In the genomic region with DNA sequence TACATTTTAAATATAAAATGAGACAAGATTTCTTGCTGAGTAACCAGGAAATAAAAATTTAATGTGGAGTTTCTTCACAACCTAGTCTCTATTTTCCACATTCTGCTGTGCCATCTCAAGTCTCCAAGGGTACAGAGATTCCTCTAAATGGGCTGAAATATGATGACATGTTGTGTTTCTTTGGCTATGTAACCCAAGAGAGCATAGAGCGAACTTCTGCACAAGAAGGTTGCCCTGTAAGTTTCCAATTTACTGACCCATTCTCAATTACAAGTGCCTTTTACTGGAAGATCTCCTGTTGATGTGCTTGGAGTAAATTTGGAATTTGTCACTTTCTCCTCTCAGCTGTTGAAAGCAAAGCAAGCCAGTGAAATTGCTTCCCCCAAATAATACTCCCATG, we compare ENCODE assay signal across 21 mouse cellular contexts.
A peak's percentile ranks its signal among the peaks of the same experiment; 100 is the strongest.
DNase-seq lines count a peak whose midpoint lies in the region; ATAC-seq and TF ChIP-seq lines count a peak whose summit lies in the region.
"Had no signal": no experiment of that assay in that cellular context is flagged by ENCODE, and none has a peak within 500 bp of the region (broad histone marks: within the 10 kb centered on the region; RNA-seq: fewer than 3 reads in every experiment).

No protein-coding gene starts in this region.

- TF ChIP-seq CTCF in kidney, postnatal 0 days (IDR thresholded peaks at IDR 0.05; ENCODE audit: low read depth) = no peak

- H3K4me3 ChIP-seq in kidney, embryonic 15.5 days (replicated peaks) = no peak overlapping the region
- no peak overlapping the region for H3K4me3 ChIP-seq in kidney, embryonic 16.5 days (ENCODE audit: low read length)
- H3K4me3 ChIP-seq in kidney, postnatal 0 days (replicated peaks; ENCODE audit: low read depth, low read length) = no peak overlapping the region

- H3K27ac ChIP-seq in kidney, embryonic 15.5 days = no peak overlapping the region
- no peak overlapping the region for H3K27ac ChIP-seq in kidney, embryonic 16.5 days (ENCODE audit: low read length)
- H3K27ac ChIP-seq in kidney, postnatal 0 days = no peak overlapping the region

- no peak overlapping the region for H3K9ac ChIP-seq in kidney, embryonic 15.5 days
- H3K9ac ChIP-seq in kidney, embryonic 16.5 days (replicated peaks; ENCODE audit: low read length) = no peak overlapping the region
- H3K9ac ChIP-seq in kidney, postnatal 0 days (ENCODE audit: low read depth, low read length) = no peak overlapping the region

- peak; percentile 54; the same call in 1 of the 2 replicates for ATAC-seq in kidney, embryonic 15.5 days (replicated peaks; ENCODE audit: low FRiP score)
- peak; percentile 76 for ATAC-seq in kidney, embryonic 16.5 days (ENCODE audit: low FRiP score, low TSS enrichment)
- no peak for ATAC-seq in kidney, postnatal 0 days (replicated peaks; ENCODE audit: low FRiP score, low read depth)
- ATAC-seq: activated CD4-positive, CD25-positive, alpha-beta regulatory T cell, adult 4 months; CD4-positive, CD25-positive, alpha-beta regulatory T cell, adult 4 months; Patski had no signal

- no peaks in the 10 kb centered on the region for H3K27me3 ChIP-seq in kidney, embryonic 15.5 days
- no peaks in the 10 kb centered on the region for H3K27me3 ChIP-seq in kidney, embryonic 16.5 days (ENCODE audit: insufficient read depth, low read length)
- no peaks in the 10 kb centered on the region for H3K27me3 ChIP-seq in kidney, postnatal 0 days (ENCODE audit: insufficient read depth, low read length)
- H3K27me3 ChIP-seq: CH12.LX, Patski had no signal

- H3K9me3 ChIP-seq in kidney, embryonic 15.5 days (replicated peaks) = no peaks in the 10 kb centered on the region
- H3K9me3 ChIP-seq in kidney, embryonic 16.5 days (ENCODE audit: low read length) = no peaks in the 10 kb centered on the region
- H3K9me3 ChIP-seq in kidney, postnatal 0 days (replicated peaks; ENCODE audit: low read length) = no peaks in the 10 kb centered on the region
- H3K9me3 ChIP-seq: G1E had no signal

- no peaks in the 10 kb centered on the region for H3K4me1 ChIP-seq in kidney, embryonic 15.5 days
- no peaks in the 10 kb centered on the region for H3K4me1 ChIP-seq in kidney, embryonic 16.5 days (ENCODE audit: insufficient read depth, low read length)
- H3K4me1 ChIP-seq in kidney, postnatal 0 days (replicated peaks; ENCODE audit: insufficient read depth, low read length) = no peaks in the 10 kb centered on the region

- H3K36me3 ChIP-seq in kidney, embryonic 15.5 days = no peaks in the 10 kb centered on the region
- H3K36me3 ChIP-seq in kidney, embryonic 16.5 days (ENCODE audit: insufficient read depth, low read length) = no peaks in the 10 kb centered on the region
- H3K36me3 ChIP-seq in kidney, postnatal 0 days (ENCODE audit: insufficient read depth, low read length) = no peaks in the 10 kb centered on the region
- H3K36me3 ChIP-seq: G1E had no signal

- WGBS in kidney, embryonic 15.5 days = 52% methylated on average over 1 of the region's 1 CpGs
- 34% methylated on average over 1 of the region's 1 CpGs for WGBS in kidney, embryonic 16.5 days
- 33% methylated on average over 1 of the region's 1 CpGs for WGBS in kidney, postnatal 0 days

- DNase-seq in kidney, postnatal 4 days = no peak
- no peak for DNase-seq in kidney, postnatal 10 days
- peak; percentile 53 for DNase-seq in kidney, postnatal 0 days (ENCODE audit: low spot score)
- DNase-seq in kidney, postnatal 14 days = no peak
- DNase-seq: adrenal gland, adult 2 months; adrenal gland, adult 8-10 months; adrenal gland, postnatal 10 days; adrenal gland, postnatal 14 days; adrenal gland, postnatal 25 days; adrenal gland, postnatal 36 days; B cell, adult 2 months; cerebellum, adult 11 months; cerebellum, adult 11-12 months; cerebellum, adult 18-20 months had no signal

- no peak overlapping the region for H3K4me2 ChIP-seq in kidney, embryonic 15.5 days
- no peak overlapping the region for H3K4me2 ChIP-seq in kidney, embryonic 16.5 days (replicated peaks; ENCODE audit: low read depth, low read length)
- H3K4me2 ChIP-seq in kidney, postnatal 0 days (ENCODE audit: low read length) = no peak overlapping the region
